Mouse (Mus musculus) adrenal gland, adult (tissue): ENCODE results near the gene Mybpc2.

Source experiments
- DNase-seq, 2 experiments: peaks; one replicate each; pipeline ENCODE4 v3.0.0; 2022 to 2023; ENCODE audit warnings: low spot score in 1 of 2; ENCODE audit not compliant: inconsistent age in 2 of 2

The Mybpc2 gene

GRCm38 (mm10) chr7:44524502-44524901 lies at the start of gene Mybpc2:
Mybpc2 (minus strand) TSS chr7:44524656.
- DNase-seq = no peak

- no peak for DNase-seq
These were observed 48.6 kb upstream of the Mybpc2 start for GRCm38 (mm10) chr7:44572956-44573484.

GRCm38 (mm10) chr7:44572213-44572701 lies 47.8 kb upstream of the Mybpc2 start, which contains the start of gene Napsa:
Napsa (plus strand) TSS chr7:44572380.
- no peak for DNase-seq

- no peak for DNase-seq
These were observed 47.4 kb upstream of the Mybpc2 start for GRCm38 (mm10) chr7:44571811-44572210.

- DNase-seq = no peak
These were observed 46.5 kb upstream of the Mybpc2 start for GRCm38 (mm10) chr7:44570989-44571388.

- no peak for DNase-seq
These were observed 44.3 kb upstream of the Mybpc2 start for GRCm38 (mm10) chr7:44568803-44569202.

- DNase-seq = no peak
These were observed 41.0 kb upstream of the Mybpc2 start for GRCm38 (mm10) chr7:44565414-44565813.

- no peak for DNase-seq
These were observed 40.0 kb upstream of the Mybpc2 start for GRCm38 (mm10) chr7:44564486-44564885.

- DNase-seq = no peak
These were observed 38.8 kb upstream of the Mybpc2 start for GRCm38 (mm10) chr7:44563284-44563683.

- DNase-seq = peak; percentile 63 to 91
These were observed 36.3 kb upstream of the Mybpc2 start for GRCm38 (mm10) chr7:44560435-44561400.

GRCm38 (mm10) chr7:44557629-44558028 lies 33.2 kb upstream of the Mybpc2 start:
- peak in 1 of 2 experiments; percentile 29 for DNase-seq

- peak; percentile 97 to 98 for DNase-seq
These were observed 29.4 kb upstream of the Mybpc2 start, which contains the start of gene Nr1h2 for GRCm38 (mm10) chr7:44553826-44554225. Nr1h2 (minus strand) TSS chr7:44553951.

- DNase-seq = peak; percentile 88 to 94
These were observed 28.8 kb upstream of the Mybpc2 start for GRCm38 (mm10) chr7:44553196-44553764.

GRCm38 (mm10) chr7:44552141-44552908 lies 27.9 kb upstream of the Mybpc2 start:
- DNase-seq = peak; percentile 43 to 51

- peak in 1 of 2 experiments; percentile 39 for DNase-seq
These were observed 27.3 kb upstream of the Mybpc2 start for GRCm38 (mm10) chr7:44551731-44552130.

- DNase-seq = no peak
These were observed 26.8 kb upstream of the Mybpc2 start for GRCm38 (mm10) chr7:44551301-44551700.

GRCm38 (mm10) chr7:44550409-44550678 lies 25.9 kb upstream of the Mybpc2 start:
- DNase-seq = peak in 1 of 2 experiments; percentile 49

GRCm38 (mm10) chr7:44549621-44550408 lies 25.4 kb upstream of the Mybpc2 start:
- DNase-seq = peak in 1 of 2 experiments; percentile 48

- DNase-seq = peak; percentile 100
These were observed 24.1 kb upstream of the Mybpc2 start, which contains the start of gene Pold1 for GRCm38 (mm10) chr7:44548497-44549087. Pold1 (minus strand) TSS chr7:44548849.

GRCm38 (mm10) chr7:44547725-44548124 lies 23.3 kb upstream of the Mybpc2 start:
- DNase-seq = no peak
